Mouse (Mus musculus) small intestine, adult 2 months (tissue): ENCODE measurements around the gene Tnk1. TPM values are rescaled to one million over a fixed set of nuclear protein-coding genes. Genes with fewer than 3 reads are reported as not detected.
A peak's percentile ranks its signal among the peaks of the same experiment; 100 is the strongest.

Experiments
- H3K27ac ChIP-seq: fragments of 200-500 bp; 2 replicates; pipeline ENCODE4 v1.5.1; 2012; ENCODE audit warnings: low read depth, low read length, control low read depth, inconsistent platforms; ENCODE audit not compliant: insufficient read depth
- H3K27me3 ChIP-seq: fragments of 200-500 bp; 2 replicates; pipeline ENCODE4 v1.6.1; 2012; ENCODE audit warnings: mild to moderate bottlenecking, moderate library complexity, low read length, inconsistent platforms; ENCODE audit not compliant: control insufficient read depth, insufficient read depth
- H3K36me3 ChIP-seq: fragments of 200-500 bp; 2 replicates; pipeline ENCODE4 v1.6.1; 2012; ENCODE audit warnings: mild to moderate bottlenecking, low read length, control low read depth, inconsistent platforms; ENCODE audit not compliant: control insufficient read depth, insufficient read depth
- H3K4me1 ChIP-seq: fragments of 200-500 bp; 2 replicates; pipeline ENCODE4 v1.6.1; 2012; ENCODE audit warnings: low read length, inconsistent platforms, mixed read lengths; ENCODE audit not compliant: control insufficient read depth, insufficient read depth, insufficient read length
- H3K4me3 ChIP-seq: fragments of 200-500 bp; 2 replicates; pipeline ENCODE4 v1.5.1; 2012; ENCODE audit warnings: low read depth, mild to moderate bottlenecking, control low read depth, inconsistent platforms, low read length, moderate library complexity
- CTCF ChIP-seq: fragments of 200-500 bp; IDR thresholded peaks from 2 replicates; pipeline ENCODE4 v1.5.1; 2012; ENCODE audit warnings: low read depth, mild to moderate bottlenecking, control low read depth, inconsistent platforms, low read length, moderate library complexity, mixed read lengths; ENCODE audit not compliant: insufficient replicate concordance, insufficient read length; ENCODE audit errors: extremely low read depth
- POLR2A ChIP-seq: fragments of 200-500 bp; IDR thresholded peaks from 2 replicates; pipeline ENCODE4 v1.6.1; 2012; ENCODE audit warnings: low read depth, mild to moderate bottlenecking, control low read depth, inconsistent platforms, low read length, moderate library complexity
- WGBS: fragments of 180-500 bp; shearing (Covaris S2); methylation state at CpG from one replicate; pipeline ENCODE4 v1.1.7; 2018; 5-methylcytosine and 5-hydroxymethylcytosine counted together
- polyA plus RNA-seq: library from polyadenylated mRNA; depleted of rRNA; stranded (reverse); fragments of >200 nt; gene quantifications from 2 replicates; pipeline ENCODE4 v1.2.3, GENCODE M21; 2012

The Tnk1 gene
- polyA plus RNA-seq, 1 experiment: 46.3 TPM

- TF ChIP-seq POLR2A (no peak), CTCF (no peak)
- H3K27ac ChIP-seq: no peak overlapping the region
- WGBS: 46% methylated on average over 8 of the region's 8 CpGs
- no peaks in the 10 kb centered on the region for H3K36me3 ChIP-seq
- peaks cover 12% of the 10 kb centered on the region for H3K27me3 ChIP-seq
- peak overlapping the region; percentile 42 for H3K4me3 ChIP-seq
- peaks cover 4% of the 10 kb centered on the region for H3K4me1 ChIP-seq
These were observed 25.0 kb downstream of the Tnk1 start for GRCm38 (mm10) chr11:69833554-69833953.

GRCm38 (mm10) chr11:69828832-69829231, 29.7 kb downstream of the Tnk1 start:
- H3K36me3 ChIP-seq: no peaks in the 10 kb centered on the region
- H3K4me3 ChIP-seq: no peak overlapping the region
- TF ChIP-seq POLR2A: no peak
- 72% methylated on average over 5 of the region's 5 CpGs for WGBS
- no peaks in the 10 kb centered on the region for H3K27me3 ChIP-seq
- peaks cover 2% of the 10 kb centered on the region for H3K4me1 ChIP-seq
- H3K27ac ChIP-seq: no peak overlapping the region

- H3K4me3 ChIP-seq: no peak overlapping the region
- TF ChIP-seq POLR2A: no peak
- no peak for TF ChIP-seq CTCF
- no peaks in the 10 kb centered on the region for H3K27me3 ChIP-seq
- H3K36me3 ChIP-seq: no peaks in the 10 kb centered on the region
- no peaks in the 10 kb centered on the region for H3K4me1 ChIP-seq
- WGBS: 72% methylated on average over 2 of the region's 2 CpGs
- H3K27ac ChIP-seq: no peak overlapping the region
These were observed 35.1 kb downstream of the Tnk1 start for GRCm38 (mm10) chr11:69823456-69823855.

- no peak within 1 kb of the TSS for H3K27ac ChIP-seq
- 81% methylated on average over 3 of the region's 3 CpGs for WGBS
- no peaks in the 10 kb centered on the region for H3K27me3 ChIP-seq
- TF ChIP-seq POLR2A (no peak), CTCF (no peak)
- H3K36me3 ChIP-seq: no peaks in the 10 kb centered on the region
- H3K4me1 ChIP-seq: no peaks in the 10 kb centered on the region
- H3K4me3 ChIP-seq: no peak within 1 kb of the TSS
These were observed 36.5 kb downstream of the Tnk1 start, which contains the start of gene Spem1 for GRCm38 (mm10) chr11:69822080-69822479. Gene Spem1, minus strand, starts transcription at chr11:69822180.

- H3K4me3 ChIP-seq: no peak overlapping the region
- no peaks in the 10 kb centered on the region for H3K36me3 ChIP-seq
- TF ChIP-seq CTCF (no peak), POLR2A (no peak)
- no peaks in the 10 kb centered on the region for H3K4me1 ChIP-seq
- 90% methylated on average over 8 of the region's 8 CpGs for WGBS
- no peak overlapping the region for H3K27ac ChIP-seq
- no peaks in the 10 kb centered on the region for H3K27me3 ChIP-seq
These were observed 39.7 kb downstream of the Tnk1 start for GRCm38 (mm10) chr11:69818871-69819270.

GRCm38 (mm10) chr11:69818365-69818764, 40.2 kb downstream of the Tnk1 start, which contains the start of gene Spem2:
Gene Spem2, minus strand, starts transcription at chr11:69818465.
- Histone ChIP-seq H3K4me3 (no peak within 1 kb of the TSS), H3K4me1 (no peaks in the 10 kb centered on the region), H3K27me3 (no peaks in the 10 kb centered on the region), H3K36me3 (no peaks in the 10 kb centered on the region), H3K27ac (no peak within 1 kb of the TSS)
- 87% methylated on average over 2 of the region's 2 CpGs for WGBS
- TF ChIP-seq POLR2A (no peak), CTCF (no peak)

- no peaks in the 10 kb centered on the region for H3K4me1 ChIP-seq
- H3K27me3 ChIP-seq: no peaks in the 10 kb centered on the region
- no peak overlapping the region for H3K4me3 ChIP-seq
- H3K27ac ChIP-seq: no peak overlapping the region
- WGBS: 33% methylated on average over 12 of the region's 12 CpGs
- no peak for TF ChIP-seq POLR2A
- no peak for TF ChIP-seq CTCF
- no peaks in the 10 kb centered on the region for H3K36me3 ChIP-seq
These were observed 42.0 kb downstream of the Tnk1 start for GRCm38 (mm10) chr11:69816520-69816919.

- Histone ChIP-seq H3K27me3 (no peaks in the 10 kb centered on the region), H3K4me3 (no peak within 1 kb of the TSS), H3K27ac (no peak within 1 kb of the TSS), H3K4me1 (no peaks in the 10 kb centered on the region), H3K36me3 (no peaks in the 10 kb centered on the region)
- TF ChIP-seq POLR2A: no peak
- TF ChIP-seq CTCF: peak; percentile 26; the same call in 1 of the 2 replicates
- WGBS: 78% methylated on average over 10 of the region's 10 CpGs
These were observed 43.4 kb downstream of the Tnk1 start, which contains the start of gene Gm39566 for GRCm38 (mm10) chr11:69815155-69815554. Gene Gm39566, minus strand, starts transcription at chr11:69815298.
